Mouse (Mus musculus) fibroblast of lung, adult 2 months (primary cell): Measurements from ENCODE around the gene Psen1.

Experiments used
- DNase-seq: peaks from one replicate; pipeline ENCODE4 v3.0.0-alpha.2; 2011; ENCODE audit warnings: low read depth

Gene Psen1

GRCm38 (mm10) chr12:83780181-83780580 is 92.2 kb downstream of the Psen1 start:
- DNase-seq: no peak

DNA sequence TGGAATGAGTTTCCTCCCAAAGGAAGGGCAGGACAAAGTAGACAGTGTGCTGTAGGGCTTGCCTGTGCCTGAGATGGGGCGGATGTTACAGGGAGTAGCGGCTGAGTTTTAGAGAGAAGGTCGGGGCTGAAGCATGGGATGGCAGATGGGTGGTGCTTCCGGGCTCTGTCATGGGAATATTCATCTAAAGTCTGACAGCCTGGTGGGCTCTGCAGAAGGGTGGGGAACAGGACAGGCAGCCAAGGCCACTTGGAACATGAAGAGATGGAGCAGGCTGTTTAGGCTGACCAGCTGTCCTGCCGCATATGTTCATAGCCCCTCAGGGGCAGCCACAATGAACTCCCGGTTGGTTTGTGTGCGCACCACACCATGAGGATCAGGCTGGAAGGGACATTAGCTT is 93.3 kb downstream of the Psen1 start:
- DNase-seq: no peak

- no peak for DNase-seq
Measured at GRCm38 (mm10) chr12:83781640-83782278, 93.8 kb downstream of the Psen1 start.

DNA sequence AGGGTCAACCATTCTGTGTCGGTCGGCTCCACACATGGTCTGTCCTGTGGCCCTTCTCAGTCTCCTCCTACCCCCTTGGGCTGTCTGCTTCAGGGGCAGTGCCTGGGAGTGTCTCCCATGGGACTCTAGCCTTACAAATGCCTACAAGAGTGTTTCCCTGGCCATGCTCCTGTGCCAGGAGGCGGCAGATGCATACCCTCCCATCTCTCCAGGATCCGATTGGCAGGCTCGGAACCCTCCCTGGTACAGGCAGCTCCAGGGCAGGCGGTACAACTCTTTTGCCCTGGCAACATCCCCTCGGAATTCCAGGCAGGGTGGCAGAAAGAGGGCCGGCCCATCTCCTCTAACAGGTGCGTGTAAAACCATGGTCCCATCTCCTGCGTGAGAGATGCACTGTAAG is 94.7 kb downstream of the Psen1 start:
- DNase-seq: no peak
